Comparison of ENCODE assay signal across 21 mouse cellular contexts in the genomic region with DNA sequence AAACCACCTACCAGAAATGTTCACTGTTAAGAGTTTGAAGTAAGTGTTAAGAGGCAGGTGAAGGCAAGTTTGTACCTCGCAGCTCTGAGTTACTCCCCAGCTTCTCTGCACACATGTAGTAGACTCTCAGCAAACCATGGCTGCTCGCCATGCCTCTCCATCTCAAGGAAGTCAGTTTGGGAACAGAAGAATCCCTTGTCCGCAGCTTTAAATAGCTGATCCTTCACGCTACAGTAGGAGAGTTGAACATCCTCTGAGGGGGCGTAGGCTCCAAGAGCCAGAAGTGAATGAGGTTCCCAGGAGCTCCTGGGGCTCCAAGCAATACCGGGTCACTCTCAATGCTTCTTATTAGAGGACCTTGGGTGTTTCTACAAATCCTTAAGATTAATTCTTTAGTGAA.
"Had no signal": no experiment of that assay in that cellular context is flagged by ENCODE, and none has a peak within 500 bp of the region (broad histone marks: within the 10 kb centered on the region; RNA-seq: fewer than 3 reads in every experiment).

No protein-coding gene starts in this region.

- ATAC-seq: forebrain, embryonic 13.5 days; forebrain, embryonic 14.5 days; forebrain, embryonic 15.5 days; forebrain, embryonic 16.5 days; forebrain, postnatal 0 days had no signal

- DNase-seq: cerebellum, adult 8-10 months; cerebellum, adult 9-10 months; cerebellum, adult 9-11 months; cerebellum, postnatal 10 days; cerebellum, postnatal 14 days; cerebellum, postnatal 25 days; cerebellum, postnatal 36 days; embryo, embryonic 11 days; forebrain, postnatal 0 days; gastrocnemius, adult 2 months; gastrocnemius, postnatal 10 days; gastrocnemius, postnatal 14 days; gastrocnemius, postnatal 25 days; gastrocnemius, postnatal 36 days; heart, adult 11 months; heart, adult 18-20 months; heart, adult 2 months had no signal
